26 mouse cellular contexts compared by ENCODE assay signal in genomic region chr6:140197113-140197675, GRCm38 (mm10).
DNase-seq lines count a peak whose midpoint lies in the region; ATAC-seq lines count a peak whose summit lies in the region.
"Had no signal": no experiment of that assay in that cellular context is flagged by ENCODE, and none has a peak within 500 bp of the region (broad histone marks: within the 10 kb centered on the region; RNA-seq: fewer than 3 reads in every experiment).

No protein-coding gene starts in this region.

- peak; percentile 56 to 57 for DNase-seq in kidney, adult 8-10 months
- no peak for DNase-seq in kidney, postnatal 4 days
- no peak for DNase-seq in liver, embryonic 11.5 days (ENCODE audit: low spot score)
- DNase-seq in lung, postnatal 36 days, result peak; percentile 39
- DNase-seq in lung, adult 18-20 months, result no peak
- DNase-seq in midbrain, embryonic 10.5 days (ENCODE audit: low spot score), result no peak
- DNase-seq: adrenal gland, adult 2 months; adrenal gland, postnatal 36 days; cerebellum, adult 2 months; cerebellum, postnatal 14 days; gastrocnemius, adult 2 months; heart, adult 2 months; heart, postnatal 10 days; layer of hippocampus, postnatal 36 days; left cerebral cortex, postnatal 4 days; thymus, postnatal 4 days had no signal

- no peaks in the 10 kb centered on the region for H3K27me3 ChIP-seq in liver, embryonic 15.5 days
- no peaks in the 10 kb centered on the region for H3K27me3 ChIP-seq in liver, embryonic 11.5 days (replicated peaks; ENCODE audit: control insufficient read depth, insufficient read depth, low read length)
- no peaks in the 10 kb centered on the region for H3K27me3 ChIP-seq in midbrain, embryonic 10.5 days (ENCODE audit: low read depth, poor library complexity, severe bottlenecking)
- H3K27me3 ChIP-seq: heart, embryonic 13.5 days; midbrain, embryonic 12.5 days; neural tube, embryonic 12.5 days; Patski had no signal

- H3K4me1 ChIP-seq in liver, embryonic 15.5 days (replicated peaks), result no peaks in the 10 kb centered on the region
- H3K4me1 ChIP-seq in liver, embryonic 11.5 days (replicated peaks; ENCODE audit: control insufficient read depth, insufficient read depth, low read length), result no peaks in the 10 kb centered on the region
- H3K4me1 ChIP-seq in midbrain, embryonic 10.5 days, result peaks cover 13% of the 10 kb centered on the region
- H3K4me1 ChIP-seq: neural tube, embryonic 12.5 days had no signal

- no peak overlapping the region for H3K9ac ChIP-seq in liver, embryonic 15.5 days
- H3K9ac ChIP-seq in liver, embryonic 11.5 days (ENCODE audit: low read depth, low read length), result no peak overlapping the region
- H3K9ac ChIP-seq: heart, embryonic 13.5 days; hindbrain, embryonic 14.5 days; midbrain, embryonic 12.5 days; neural tube, embryonic 12.5 days had no signal

- 0 out of 2 replicates have a peak overlapping the region, but pooled peaks have one; percentile 15 for H3K4me2 ChIP-seq in liver, embryonic 15.5 days
- H3K4me2 ChIP-seq in liver, embryonic 11.5 days, result no peak overlapping the region
- H3K4me2 ChIP-seq: heart, embryonic 13.5 days; hindbrain, embryonic 14.5 days; midbrain, embryonic 12.5 days; neural tube, embryonic 12.5 days had no signal

- H3K9me3 ChIP-seq in liver, embryonic 15.5 days (replicated peaks), result no peaks in the 10 kb centered on the region
- H3K9me3 ChIP-seq in liver, embryonic 11.5 days (ENCODE audit: control insufficient read depth, low read length), result no peaks in the 10 kb centered on the region
- H3K9me3 ChIP-seq in midbrain, embryonic 10.5 days (replicated peaks), result no peaks in the 10 kb centered on the region
- H3K9me3 ChIP-seq: heart, embryonic 13.5 days; midbrain, embryonic 12.5 days; neural tube, embryonic 12.5 days had no signal

- ATAC-seq in liver, embryonic 15.5 days (ENCODE audit: insufficient read depth), result no peak
- no peak for ATAC-seq in liver, embryonic 11.5 days (replicated peaks; ENCODE audit: low FRiP score)
- ATAC-seq: forebrain, embryonic 16.5 days; intestine, postnatal 0 days; Patski had no signal

- WGBS in liver, embryonic 15.5 days (ENCODE audit: insufficient replicate concordance), result 57% methylated on average over 8 of the region's 8 CpGs
- 73% methylated on average over 8 of the region's 8 CpGs for WGBS in liver, embryonic 11.5 days
- 88% methylated on average over 8 of the region's 8 CpGs for WGBS in midbrain, embryonic 10.5 days

- no peaks in the 10 kb centered on the region for H3K36me3 ChIP-seq in liver, embryonic 15.5 days (replicated peaks)
- H3K36me3 ChIP-seq in liver, embryonic 11.5 days (ENCODE audit: control insufficient read depth, insufficient read depth, low read length), result no peaks in the 10 kb centered on the region
- H3K36me3 ChIP-seq in midbrain, embryonic 10.5 days, result no peaks in the 10 kb centered on the region
- H3K36me3 ChIP-seq: heart, embryonic 13.5 days; midbrain, embryonic 12.5 days; neural tube, embryonic 12.5 days had no signal

- 0 out of 2 replicates have a peak overlapping the region, but pooled peaks have one; percentile 24 for H3K27ac ChIP-seq in liver, embryonic 15.5 days (replicated peaks)
- no peak overlapping the region for H3K27ac ChIP-seq in liver, embryonic 11.5 days (ENCODE audit: low read depth, low read length)
- H3K27ac ChIP-seq in midbrain, embryonic 10.5 days (replicated peaks), result no peak overlapping the region
- H3K27ac ChIP-seq: gastrocnemius, adult 2 months; heart, adult 2 months; heart, embryonic 13.5 days; hindbrain, embryonic 14.5 days; midbrain, embryonic 12.5 days; neural tube, embryonic 12.5 days had no signal

- H3K4me3 ChIP-seq in liver, embryonic 15.5 days (replicated peaks), result no peak overlapping the region
- no peak overlapping the region for H3K4me3 ChIP-seq in liver, embryonic 11.5 days (ENCODE audit: low read depth, low read length)
- no peak overlapping the region for H3K4me3 ChIP-seq in midbrain, embryonic 10.5 days
- H3K4me3 ChIP-seq: erythroblast, embryonic 14.5 days; gastrocnemius, adult 2 months; heart, adult 2 months; heart, embryonic 13.5 days; midbrain, embryonic 12.5 days; myocyte; neural tube, embryonic 12.5 days had no signal

Comparison
In these comparisons a context has a peak if more than half of its experiments do, and no peak if none do; other contexts are left out.
1. DNase-seq: peak in kidney, adult 8-10 months (2 of 2) and lung, postnatal 36 days (single experiment); none in kidney, postnatal 4 days (0 of 2), liver, embryonic 11.5 days (single experiment), lung, adult 18-20 months (0 of 2) and midbrain, embryonic 10.5 days (single experiment).